Mouse (Mus musculus): ENCODE results near the gene Dtx4. TPM values are rescaled to one million over a fixed set of nuclear protein-coding genes. Genes with fewer than 3 reads are reported as not detected.
A peak's percentile ranks its signal among the peaks of the same experiment; 100 is the strongest.

The Dtx4 gene
- total and polyA plus RNA-seq, 3 experiments: 3.7 to 6.2 (median 5.7) TPM

GRCm38 (mm10) chr19:12463722-12464035 lies 37.6 kb downstream of the Dtx4 start:
- TF ChIP-seq CTCF (IDR thresholded peaks at IDR 0.05): no peak
- no peak for TF ChIP-seq POLR2A (IDR thresholded peaks at IDR 0.05; ENCODE audit: insufficient read depth, low read depth, low read length)
- TF ChIP-seq EP300 (IDR thresholded peaks at IDR 0.05; ENCODE audit: insufficient read depth, low read depth, low read length): no peak
- Histone ChIP-seq H3K27ac (peak overlapping the region; percentile 40; the same call in 1 of the 2 replicates), H3K9ac (ENCODE audit: low read depth, low read length) (no peak overlapping the region), H3K79me2 (replicated peaks; ENCODE audit: control insufficient read depth, insufficient read depth, low read length) (no peaks in the 10 kb centered on the region), H3K4me1 (ENCODE audit: control insufficient read depth, insufficient read depth, low read length) (no peaks in the 10 kb centered on the region), H3K36me3 (ENCODE audit: control insufficient read depth, insufficient read depth, low read length) (no peaks in the 10 kb centered on the region), H3K4me3 (no peak overlapping the region), H3K27me3 (ENCODE audit: control insufficient read depth, insufficient read depth, low read length) (no peaks in the 10 kb centered on the region)
- WGBS: 31% methylated on average over 1 of the region's 1 CpGs
- intact Hi-C loops (cut with DNase I): no loop called here
- DNase-seq: peak in 1 of 2 experiments; percentile 60

- Histone ChIP-seq H3K27me3 (ENCODE audit: control insufficient read depth, insufficient read depth, low read length) (no peaks in the 10 kb centered on the region), H3K79me2 (replicated peaks; ENCODE audit: control insufficient read depth, insufficient read depth, low read length) (no peaks in the 10 kb centered on the region), H3K4me3 (no peak overlapping the region), H3K27ac (peak overlapping the region; percentile 40; the same call in 1 of the 2 replicates), H3K9ac (ENCODE audit: low read depth, low read length) (no peak overlapping the region), H3K36me3 (ENCODE audit: control insufficient read depth, insufficient read depth, low read length) (no peaks in the 10 kb centered on the region), H3K4me1 (ENCODE audit: control insufficient read depth, insufficient read depth, low read length) (no peaks in the 10 kb centered on the region)
- DNase-seq: no peak
- TF ChIP-seq EP300 (IDR thresholded peaks at IDR 0.05; ENCODE audit: insufficient read depth, low read depth, low read length) (no peak), CTCF (IDR thresholded peaks at IDR 0.05) (no peak), POLR2A (IDR thresholded peaks at IDR 0.05; ENCODE audit: insufficient read depth, low read depth, low read length) (no peak)
- 64% methylated on average over 7 of the region's 7 CpGs for WGBS
- intact Hi-C loops (cut with DNase I): no loop called here
These were observed 38.2 kb downstream of the Dtx4 start for GRCm38 (mm10) chr19:12462851-12463721.

- Histone ChIP-seq H3K27ac (no peak within 1 kb of the TSS), H3K36me3 (ENCODE audit: control insufficient read depth, insufficient read depth, low read length) (no peaks in the 10 kb centered on the region), H3K4me3 (no peak within 1 kb of the TSS), H3K4me1 (ENCODE audit: control insufficient read depth, insufficient read depth, low read length) (no peaks in the 10 kb centered on the region), H3K27me3 (ENCODE audit: control insufficient read depth, insufficient read depth, low read length) (no peaks in the 10 kb centered on the region), H3K9ac (ENCODE audit: low read depth, low read length) (no peak within 1 kb of the TSS), H3K79me2 (replicated peaks; ENCODE audit: control insufficient read depth, insufficient read depth, low read length) (no peaks in the 10 kb centered on the region)
- TF ChIP-seq POLR2A (IDR thresholded peaks at IDR 0.05; ENCODE audit: insufficient read depth, low read depth, low read length): no peak
- TF ChIP-seq EP300 (IDR thresholded peaks at IDR 0.05; ENCODE audit: insufficient read depth, low read depth, low read length): no peak
- TF ChIP-seq CTCF (IDR thresholded peaks at IDR 0.05): no peak
- intact Hi-C loops (cut with DNase I): no loop called here
- WGBS: 77% methylated on average over 11 of the region's 11 CpGs
- DNase-seq: no peak
These were observed 40.7 kb downstream of the Dtx4 start, which contains the start of gene Mpeg1 for GRCm38 (mm10) chr19:12460282-12461249. Gene Mpeg1, plus strand, starts transcription at chr19:12460779.

DNA sequence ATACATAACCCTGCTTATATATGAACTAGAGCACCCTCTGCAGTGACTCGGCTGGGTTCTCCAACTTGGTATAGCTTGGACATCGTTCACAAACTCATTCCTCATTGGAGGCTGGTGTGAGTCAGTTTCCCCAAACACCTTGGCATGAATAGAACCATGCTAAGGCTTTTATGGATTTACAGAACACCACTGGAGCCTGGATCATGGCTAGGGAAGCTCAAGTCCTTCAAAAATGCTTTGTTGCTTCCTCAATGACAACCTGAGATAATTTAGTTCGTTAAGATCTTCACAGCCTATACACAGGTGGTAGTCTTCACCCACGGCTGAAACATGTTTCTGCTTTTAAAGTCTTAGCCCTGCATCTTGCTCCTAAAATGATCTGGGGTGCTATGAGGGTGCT lies 41.7 kb downstream of the Dtx4 start:
- intact Hi-C loops (cut with DNase I): no loop called here
- TF ChIP-seq EP300 (IDR thresholded peaks at IDR 0.05; ENCODE audit: insufficient read depth, low read depth, low read length): no peak
- no peak for TF ChIP-seq POLR2A (IDR thresholded peaks at IDR 0.05; ENCODE audit: insufficient read depth, low read depth, low read length)
- TF ChIP-seq CTCF (IDR thresholded peaks at IDR 0.05): no peak
- WGBS: 79% methylated on average over 4 of the region's 4 CpGs
- Histone ChIP-seq H3K27me3 (ENCODE audit: control insufficient read depth, insufficient read depth, low read length) (no peaks in the 10 kb centered on the region), H3K4me3 (no peak overlapping the region), H3K79me2 (replicated peaks; ENCODE audit: control insufficient read depth, insufficient read depth, low read length) (no peaks in the 10 kb centered on the region), H3K27ac (no peak overlapping the region), H3K4me1 (ENCODE audit: control insufficient read depth, insufficient read depth, low read length) (no peaks in the 10 kb centered on the region), H3K9ac (ENCODE audit: low read depth, low read length) (no peak overlapping the region), H3K36me3 (ENCODE audit: control insufficient read depth, insufficient read depth, low read length) (no peaks in the 10 kb centered on the region)
- no peak for DNase-seq

GRCm38 (mm10) chr19:12457401-12458066 lies 43.7 kb downstream of the Dtx4 start:
- Histone ChIP-seq H3K27me3 (ENCODE audit: control insufficient read depth, insufficient read depth, low read length) (no peaks in the 10 kb centered on the region), H3K36me3 (ENCODE audit: control insufficient read depth, insufficient read depth, low read length) (no peaks in the 10 kb centered on the region), H3K27ac (no peak overlapping the region), H3K4me3 (no peak overlapping the region), H3K4me1 (ENCODE audit: control insufficient read depth, insufficient read depth, low read length) (no peaks in the 10 kb centered on the region), H3K79me2 (replicated peaks; ENCODE audit: control insufficient read depth, insufficient read depth, low read length) (no peaks in the 10 kb centered on the region), H3K9ac (ENCODE audit: low read depth, low read length) (no peak overlapping the region)
- TF ChIP-seq POLR2A (IDR thresholded peaks at IDR 0.05; ENCODE audit: insufficient read depth, low read depth, low read length) (no peak), CTCF (IDR thresholded peaks at IDR 0.05) (no peak), EP300 (IDR thresholded peaks at IDR 0.05; ENCODE audit: insufficient read depth, low read depth, low read length) (no peak)
- 65% methylated on average over 12 of the region's 12 CpGs for WGBS
- DNase-seq: no peak
- intact Hi-C loops (cut with DNase I): no loop called here

Measured in heart, adult 2 months (tissue).